In the genomic region with DNA sequence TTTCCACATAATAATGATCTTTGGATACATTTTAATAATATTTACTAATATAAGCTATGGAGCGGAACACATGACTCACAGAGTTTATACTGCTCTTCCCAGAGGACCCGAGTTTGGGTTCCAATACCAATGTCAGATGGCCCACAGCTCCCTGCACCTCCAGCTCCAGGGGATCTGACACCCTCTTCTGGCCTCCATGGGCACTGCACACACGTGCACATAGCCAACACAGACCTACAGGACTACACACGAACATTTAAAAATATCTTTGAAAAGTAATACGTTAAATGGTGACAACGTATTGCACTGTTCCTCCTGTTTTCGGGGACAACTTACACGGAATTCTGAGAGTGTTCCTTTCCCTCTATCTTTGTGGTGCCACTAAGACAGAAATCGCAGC, we compare ENCODE assay signal across 25 mouse cellular contexts.
DNase-seq lines count a peak whose midpoint lies in the region; ATAC-seq and TF ChIP-seq lines count a peak whose summit lies in the region.
"Had no signal": no experiment of that assay in that cellular context is flagged by ENCODE, and none has a peak within 500 bp of the region (broad histone marks: within the 10 kb centered on the region; RNA-seq: fewer than 3 reads in every experiment).

No protein-coding gene starts in this region.

- intact Hi-C loops in gastrocnemius, adult 2 months (cut with DNase I): no loop called here

- no peak for TF ChIP-seq POLR2A in ES-Bruce4 (IDR thresholded peaks at IDR 0.05; ENCODE audit: insufficient read depth, low read length)

- no peaks in the 10 kb centered on the region for H3K9me3 ChIP-seq in liver, postnatal 0 days (ENCODE audit: low read length)
- H3K9me3 ChIP-seq in liver, embryonic 12.5 days (replicated peaks): no peaks in the 10 kb centered on the region
- H3K9me3 ChIP-seq in ES-Bruce4 (replicated peaks; ENCODE audit: control insufficient read depth, insufficient read depth, low read length, poor library complexity, severe bottlenecking): no peaks in the 10 kb centered on the region; the same call in 1 of the 2 replicates
- H3K9me3 ChIP-seq: embryonic facial prominence, embryonic 13.5 days; forebrain, embryonic 13.5 days; heart, embryonic 10.5 days; hindbrain, embryonic 15.5 days; lung, embryonic 15.5 days had no signal

- DNase-seq in gastrocnemius, adult 2 months: no peak
- no peak for DNase-seq in gastrocnemius, adult 18-20 months (ENCODE audit: low spot score)
- DNase-seq in liver, postnatal 0 days: no peak
- peak; percentile 3 for DNase-seq in induced T-regulatory cell, adult 2 months (ENCODE audit: low read depth)
- no peak for DNase-seq in ovary, postnatal 10 days (ENCODE audit: low spot score)
- DNase-seq: adrenal gland, postnatal 25 days; cerebellum, adult 8-10 months; cerebellum, postnatal 36 days; embryo, embryonic 11 days; heart, postnatal 4 days; kidney, adult 9 months; kidney, postnatal 36 days had no signal

- no peak overlapping the region for H3K27ac ChIP-seq in gastrocnemius, adult 2 months
- no peak overlapping the region for H3K27ac ChIP-seq in liver, postnatal 0 days (ENCODE audit: low read depth)
- H3K27ac ChIP-seq in liver, embryonic 12.5 days: no peak overlapping the region
- H3K27ac ChIP-seq in ES-Bruce4 (ENCODE audit: insufficient read depth, low read length): no peak overlapping the region
- H3K27ac ChIP-seq: embryonic facial prominence, embryonic 13.5 days; forebrain, embryonic 13.5 days; heart, embryonic 10.5 days; hindbrain, embryonic 15.5 days; left cerebral cortex, adult 2 months; lung, embryonic 15.5 days; macrophage had no signal

- TF ChIP-seq EP300 in liver, postnatal 0 days (IDR thresholded peaks at IDR 0.05; ENCODE audit: low read depth): no peak
- TF ChIP-seq EP300 in ES-Bruce4 (IDR thresholded peaks at IDR 0.05; ENCODE audit: insufficient read depth, low read depth, low read length): no peak

- peak; percentile 13; the same call in 1 of the 2 replicates for TF ChIP-seq CTCF in gastrocnemius, adult 2 months (IDR thresholded peaks at IDR 0.05)
- TF ChIP-seq CTCF in liver, postnatal 0 days (IDR thresholded peaks at IDR 0.05; ENCODE audit: low read depth): 0 out of 2 replicates have a peak, but pooled peaks have one; percentile 23
- TF ChIP-seq CTCF in ES-Bruce4 (IDR thresholded peaks at IDR 0.05; ENCODE audit: low read depth, low read length): peak; percentile 42

- H3K36me3 ChIP-seq in liver, postnatal 0 days (replicated peaks; ENCODE audit: insufficient read depth, low read length): no peaks in the 10 kb centered on the region
- no peaks in the 10 kb centered on the region for H3K36me3 ChIP-seq in liver, embryonic 12.5 days
- H3K36me3 ChIP-seq in ES-Bruce4 (ENCODE audit: control insufficient read depth, insufficient read depth, low read length, poor library complexity, severe bottlenecking): no peaks in the 10 kb centered on the region
- H3K36me3 ChIP-seq: embryonic facial prominence, embryonic 13.5 days; heart, embryonic 10.5 days; hindbrain, embryonic 15.5 days; lung, embryonic 15.5 days had no signal

- H3K27me3 ChIP-seq in liver, postnatal 0 days (ENCODE audit: insufficient read depth, low read length): no peaks in the 10 kb centered on the region
- H3K27me3 ChIP-seq in liver, embryonic 12.5 days (replicated peaks): no peaks in the 10 kb centered on the region
- no peaks in the 10 kb centered on the region for H3K27me3 ChIP-seq in ES-Bruce4 (ENCODE audit: control insufficient read depth, insufficient read depth, low read length, poor library complexity, severe bottlenecking)
- H3K27me3 ChIP-seq: embryonic facial prominence, embryonic 13.5 days; forebrain, embryonic 13.5 days; hindbrain, embryonic 15.5 days; lung, embryonic 15.5 days had no signal

- H3K4me2 ChIP-seq in liver, postnatal 0 days (ENCODE audit: low read depth, low read length): no peak overlapping the region
- no peak overlapping the region for H3K4me2 ChIP-seq in liver, embryonic 12.5 days
- H3K4me2 ChIP-seq: embryonic facial prominence, embryonic 13.5 days; forebrain, embryonic 13.5 days; hindbrain, embryonic 15.5 days; lung, embryonic 15.5 days had no signal

- no peak overlapping the region for H3K4me3 ChIP-seq in gastrocnemius, adult 2 months
- H3K4me3 ChIP-seq in liver, postnatal 0 days (ENCODE audit: low read depth, low read length): no peak overlapping the region
- no peak overlapping the region for H3K4me3 ChIP-seq in liver, embryonic 12.5 days
- no peak overlapping the region for H3K4me3 ChIP-seq in ES-Bruce4 (ENCODE audit: low read depth, low read length)
- H3K4me3 ChIP-seq: embryonic facial prominence, embryonic 13.5 days; erythroblast, embryonic 14.5 days; forebrain, embryonic 13.5 days; heart, embryonic 10.5 days; hindbrain, embryonic 15.5 days; left cerebral cortex, adult 2 months; lung, embryonic 15.5 days; myocyte had no signal

- 81% methylated on average over 9 of the region's 9 CpGs for WGBS in liver, postnatal 0 days (ENCODE audit: insufficient replicate concordance)
- 70% methylated on average over 9 of the region's 9 CpGs for WGBS in liver, embryonic 12.5 days (ENCODE audit: insufficient replicate concordance)

- no peaks in the 10 kb centered on the region for H3K4me1 ChIP-seq in liver, postnatal 0 days (ENCODE audit: insufficient read depth)
- H3K4me1 ChIP-seq in liver, embryonic 12.5 days: no peaks in the 10 kb centered on the region
- no peaks in the 10 kb centered on the region for H3K4me1 ChIP-seq in ES-Bruce4 (ENCODE audit: control insufficient read depth, insufficient read depth, low read length)
- H3K4me1 ChIP-seq: embryonic facial prominence, embryonic 13.5 days; forebrain, embryonic 13.5 days; heart, embryonic 10.5 days; hindbrain, embryonic 15.5 days; lung, embryonic 15.5 days had no signal

- H3K9ac ChIP-seq in liver, postnatal 0 days (replicated peaks): no peak overlapping the region
- H3K9ac ChIP-seq in liver, embryonic 12.5 days: no peak overlapping the region
- H3K9ac ChIP-seq in ES-Bruce4 (ENCODE audit: low read depth, poor library complexity, severe bottlenecking): no peak overlapping the region
- H3K9ac ChIP-seq: embryonic facial prominence, embryonic 13.5 days; forebrain, embryonic 13.5 days; hindbrain, embryonic 15.5 days; lung, embryonic 15.5 days had no signal

- ATAC-seq in liver, postnatal 0 days: no peak
- ATAC-seq in liver, embryonic 12.5 days: no peak
- ATAC-seq: forebrain, embryonic 13.5 days; intestine, embryonic 16.5 days; midbrain, embryonic 16.5 days had no signal
